In genomic region chr13:37802246-37803003, GRCm38 (mm10) we compare ENCODE assay signal across 11 mouse cellular contexts. TPM values are rescaled to one million over a fixed set of nuclear protein-coding genes. Genes with fewer than 3 reads are reported as not detected.
DNase-seq lines count a peak whose midpoint lies in the region; ATAC-seq and TF ChIP-seq lines count a peak whose summit lies in the region.
"Had no signal": no experiment of that assay in that cellular context is flagged by ENCODE, and none has a peak within 500 bp of the region (broad histone marks: within the 10 kb centered on the region; RNA-seq: fewer than 3 reads in every experiment).

No protein-coding gene starts in this region.

- no peak for TF ChIP-seq EP300 in liver, postnatal 0 days (IDR thresholded peaks at IDR 0.05; ENCODE audit: low read depth)

- H3K36me3 ChIP-seq in kidney, embryonic 16.5 days (ENCODE audit: insufficient read depth, low read length): no peaks in the 10 kb centered on the region
- H3K36me3 ChIP-seq in liver, postnatal 0 days (replicated peaks; ENCODE audit: insufficient read depth, low read length): no peaks in the 10 kb centered on the region
- no peaks in the 10 kb centered on the region for H3K36me3 ChIP-seq in limb, embryonic 10.5 days
- H3K36me3 ChIP-seq: embryonic facial prominence, embryonic 15.5 days had no signal

- no peaks in the 10 kb centered on the region for H3K27me3 ChIP-seq in kidney, embryonic 16.5 days (ENCODE audit: insufficient read depth, low read length)
- no peaks in the 10 kb centered on the region for H3K27me3 ChIP-seq in liver, postnatal 0 days (ENCODE audit: insufficient read depth, low read length)
- no peaks in the 10 kb centered on the region for H3K27me3 ChIP-seq in limb, embryonic 10.5 days (ENCODE audit: low read depth, poor library complexity, severe bottlenecking)
- H3K27me3 ChIP-seq: embryonic facial prominence, embryonic 15.5 days had no signal

- no peak overlapping the region for H3K9ac ChIP-seq in kidney, embryonic 16.5 days (replicated peaks; ENCODE audit: low read length)
- H3K9ac ChIP-seq in liver, postnatal 0 days (replicated peaks): peak overlapping the region; percentile 51
- H3K9ac ChIP-seq: embryonic facial prominence, embryonic 15.5 days had no signal

- no peak for TF ChIP-seq CTCF in liver, postnatal 0 days (IDR thresholded peaks at IDR 0.05; ENCODE audit: low read depth)

- ATAC-seq in CD4-positive, CD25-positive, alpha-beta regulatory T cell, adult 4 months: no peak
- ATAC-seq in kidney, embryonic 16.5 days (ENCODE audit: low FRiP score, low TSS enrichment): no peak
- no peak for ATAC-seq in liver, postnatal 0 days
- no peak for ATAC-seq in granulocyte monocyte progenitor cell, adult 5-6 weeks (replicated peaks; ENCODE audit: poor library complexity, severe bottlenecking)

- H3K9me3 ChIP-seq in kidney, embryonic 16.5 days (ENCODE audit: low read length): no peaks in the 10 kb centered on the region
- no peaks in the 10 kb centered on the region for H3K9me3 ChIP-seq in liver, postnatal 0 days (ENCODE audit: low read length)
- no peaks in the 10 kb centered on the region for H3K9me3 ChIP-seq in limb, embryonic 10.5 days (replicated peaks)
- H3K9me3 ChIP-seq: embryonic facial prominence, embryonic 15.5 days had no signal

- DNase-seq in CD4-positive, CD25-positive, alpha-beta regulatory T cell, adult 2 months (ENCODE audit: low read depth, low spot score): peak; percentile 22
- peak; percentile 26 to 45 for DNase-seq in kidney, adult 8-10 months
- DNase-seq in liver, postnatal 0 days: no peak
- peak; percentile 35 for DNase-seq in thymus, postnatal 25 days
- no peak for DNase-seq in limb, embryonic 10.5 days (ENCODE audit: low spot score)
- DNase-seq: layer of hippocampus, postnatal 36 days; right cerebral cortex, adult 18-20 months had no signal

- no peak overlapping the region for H3K4me3 ChIP-seq in kidney, embryonic 16.5 days (ENCODE audit: low read length)
- H3K4me3 ChIP-seq in liver, postnatal 0 days (ENCODE audit: low read depth, low read length): no peak overlapping the region
- no peak overlapping the region for H3K4me3 ChIP-seq in limb, embryonic 10.5 days
- H3K4me3 ChIP-seq: embryonic facial prominence, embryonic 15.5 days had no signal

- no peak overlapping the region for H3K27ac ChIP-seq in kidney, embryonic 16.5 days (ENCODE audit: low read length)
- H3K27ac ChIP-seq in liver, postnatal 0 days (ENCODE audit: low read depth): peak overlapping the region; percentile 48
- no peak overlapping the region for H3K27ac ChIP-seq in limb, embryonic 10.5 days
- H3K27ac ChIP-seq: embryonic facial prominence, embryonic 15.5 days had no signal

- no peaks in the 10 kb centered on the region for H3K4me1 ChIP-seq in kidney, embryonic 16.5 days (ENCODE audit: insufficient read depth, low read length)
- H3K4me1 ChIP-seq in liver, postnatal 0 days (ENCODE audit: insufficient read depth): peaks cover 21% of the 10 kb centered on the region
- H3K4me1 ChIP-seq in limb, embryonic 10.5 days: peaks cover 7% of the 10 kb centered on the region
- H3K4me1 ChIP-seq: embryonic facial prominence, embryonic 15.5 days had no signal

- H3K4me2 ChIP-seq in kidney, embryonic 16.5 days (replicated peaks; ENCODE audit: low read depth, low read length): no peak overlapping the region
- H3K4me2 ChIP-seq in liver, postnatal 0 days (ENCODE audit: low read depth, low read length): peak overlapping the region; percentile 56
- H3K4me2 ChIP-seq: embryonic facial prominence, embryonic 15.5 days had no signal

- WGBS in kidney, embryonic 16.5 days: 27% methylated on average over 6 of the region's 6 CpGs
- WGBS in liver, postnatal 0 days (ENCODE audit: insufficient replicate concordance): 42% methylated on average over 6 of the region's 6 CpGs
- WGBS in limb, embryonic 10.5 days: 15% methylated on average over 6 of the region's 6 CpGs

RNA-seq across cellular contexts. Expression of gene Rreb1, which starts 24.2 kb away (rescaled TPM):
- 1 to 10 TPM; 6.7 to 7.9 TPM for polyA plus RNA-seq in CD4-positive, CD25-positive, alpha-beta regulatory T cell, adult 4 months (2017; shearing (Covaris generic))
- 13.5 and 18.3 TPM in 2 replicates for polyA plus RNA-seq in kidney, embryonic 16.5 days (2015; fragmentation: Nextera tagmentation; extraction: Ambion mirVana)
- polyA plus RNA-seq in liver, postnatal 0 days (2015; fragmentation: Nextera tagmentation; extraction: Ambion mirVana): 3.8 and 4.4 TPM in 2 replicates
- 70.6 and 91.9 TPM in 2 replicates for total RNA-seq in granulocyte monocyte progenitor cell, adult 5-6 weeks (2014; fragmentation: Nextera tagmentation)
- 25.2 and 30.9 TPM in 2 replicates for total RNA-seq in granulocyte monocyte progenitor cell, adult 5-6 weeks (2017)
- 5.4 and 5.9 TPM in 2 replicates for polyA plus RNA-seq in limb, embryonic 10.5 days (2016; fragmentation: Nextera tagmentation; extraction: Ambion mirVana)

Comparison
In these comparisons a context has a peak if more than half of its experiments do, and no peak if none do; other contexts are left out.
1. DNase-seq: peak in CD4-positive, CD25-positive, alpha-beta regulatory T cell, adult 2 months (single experiment), kidney, adult 8-10 months (2 of 2) and thymus, postnatal 25 days (single experiment); none in liver, postnatal 0 days (single experiment) and limb, embryonic 10.5 days (single experiment).